Mouse (Mus musculus): ENCODE measurements around the gene Arvcf. TPM values are rescaled to one million over a fixed set of nuclear protein-coding genes. Genes with fewer than 3 reads are reported as not detected.

Arvcf gene
- total and polyA plus RNA-seq, 3 experiments = 9.1 to 14.5 TPM; not detected in 1

Other genes with a start within 250 kb of the Arvcf start
- 0.10 TPM in 1 of 2 replicates, not detected in the other for gene Rtn4r, start 220.5 kb upstream of the Arvcf start, total RNA-seq (2012; rRNA removed)
- gene Rtn4r, start 220.5 kb upstream of the Arvcf start, polyA plus RNA-seq (2012; ENCODE audit: insufficient read depth in 1 of 2, insufficient read length in 2 of 2, low read depth in 1 of 2, low replicate concordance in 2 of 2, missing spikeins in 1 of 2) = under 1 TPM in 1 of 2 experiments, not detected in 1; 0.04 TPM
- gene Ccdc188, start 130.3 kb upstream of the Arvcf start, total RNA-seq (2012; rRNA removed) = not detected in 2 replicates
- not detected for gene Ccdc188, start 130.3 kb upstream of the Arvcf start, polyA plus RNA-seq (2012; ENCODE audit: insufficient read depth in 1 of 2, insufficient read length in 2 of 2, low read depth in 1 of 2, low replicate concordance in 2 of 2, missing spikeins in 1 of 2)
- 9.1 and 9.6 TPM in 2 replicates for gene Zdhhc8, start 113.0 kb upstream of the Arvcf start, total RNA-seq (2012; rRNA removed)
- 10 to 100 TPM in 1 of 2 experiments, not detected in 1; 33.2 TPM for gene Zdhhc8, start 113.0 kb upstream of the Arvcf start, polyA plus RNA-seq (2012; ENCODE audit: insufficient read depth in 1 of 2, insufficient read length in 2 of 2, low read depth in 1 of 2, low replicate concordance in 2 of 2, missing spikeins in 1 of 2)
- gene Trmt2a, start 99.5 kb upstream of the Arvcf start, total RNA-seq (2012; rRNA removed) = 132 and 178 TPM in 2 replicates
- gene Trmt2a, start 99.5 kb upstream of the Arvcf start, polyA plus RNA-seq (2012; ENCODE audit: insufficient read depth in 1 of 2, insufficient read length in 2 of 2, low read depth in 1 of 2, low replicate concordance in 2 of 2, missing spikeins in 1 of 2) = 100 to 1,000 TPM in 1 of 2 experiments, not detected in 1; 185 TPM
- gene Ranbp1, start 99.5 kb upstream of the Arvcf start, total RNA-seq (2012; rRNA removed) = 420 and 440 TPM in 2 replicates
- 100 to 1,000 TPM; 162 to 681 TPM for gene Ranbp1, start 99.5 kb upstream of the Arvcf start, polyA plus RNA-seq (2012; ENCODE audit: insufficient read depth in 1 of 2, insufficient read length in 2 of 2, low read depth in 1 of 2, low replicate concordance in 2 of 2, missing spikeins in 1 of 2)
- gene Gm49776, start 89.9 kb upstream of the Arvcf start, total RNA-seq (2012; rRNA removed) = 0.77 and 0.85 TPM in 2 replicates
- 10 to 100 TPM in 1 of 2 experiments, not detected in 1; 32.7 TPM for gene Gm49776, start 89.9 kb upstream of the Arvcf start, polyA plus RNA-seq (2012; ENCODE audit: insufficient read depth in 1 of 2, insufficient read length in 2 of 2, low read depth in 1 of 2, low replicate concordance in 2 of 2, missing spikeins in 1 of 2)
- gene Dgcr8, start 58.9 kb upstream of the Arvcf start, total RNA-seq (2012; rRNA removed) = 40.3 and 40.6 TPM in 2 replicates
- gene Dgcr8, start 58.9 kb upstream of the Arvcf start, polyA plus RNA-seq (2012; ENCODE audit: insufficient read depth in 1 of 2, insufficient read length in 2 of 2, low read depth in 1 of 2, low replicate concordance in 2 of 2, missing spikeins in 1 of 2) = 10 to 100 TPM in 1 of 2 experiments, not detected in 1; 39.6 TPM
- gene Tango2, start 79 bp upstream of the Arvcf start, total RNA-seq (2012; rRNA removed) = 38.0 and 55.9 TPM in 2 replicates
- 10 to 100 TPM in 1 of 2 experiments, not detected in 1; 98.3 TPM for gene Tango2, start 79 bp upstream of the Arvcf start, polyA plus RNA-seq (2012; ENCODE audit: insufficient read depth in 1 of 2, insufficient read length in 2 of 2, low read depth in 1 of 2, low replicate concordance in 2 of 2, missing spikeins in 1 of 2)
- gene Txnrd2, start 78.2 kb downstream of the Arvcf start, total RNA-seq (2012; rRNA removed) = 25.7 and 31.2 TPM in 2 replicates
- gene Txnrd2, start 78.2 kb downstream of the Arvcf start, polyA plus RNA-seq (2012; ENCODE audit: insufficient read depth in 1 of 2, insufficient read length in 2 of 2, low read depth in 1 of 2, low replicate concordance in 2 of 2, missing spikeins in 1 of 2) = 10 to 100 TPM in 1 of 2 experiments, not detected in 1; 46.8 TPM
- 48.8 and 62.5 TPM in 2 replicates for gene Comt, start 78.7 kb downstream of the Arvcf start, total RNA-seq (2012; rRNA removed)
- 10 to 100 TPM in 1 of 2 experiments, not detected in 1; 71.8 TPM for gene Comt, start 78.7 kb downstream of the Arvcf start, polyA plus RNA-seq (2012; ENCODE audit: insufficient read depth in 1 of 2, insufficient read length in 2 of 2, low read depth in 1 of 2, low replicate concordance in 2 of 2, missing spikeins in 1 of 2)
- gene Gnb1l, start 150.5 kb downstream of the Arvcf start, total RNA-seq (2012; rRNA removed) = 31.4 and 37.9 TPM in 2 replicates
- 10 to 100 TPM in 1 of 2 experiments, not detected in 1; 47.8 TPM for gene Gnb1l, start 150.5 kb downstream of the Arvcf start, polyA plus RNA-seq (2012; ENCODE audit: insufficient read depth in 1 of 2, insufficient read length in 2 of 2, low read depth in 1 of 2, low replicate concordance in 2 of 2, missing spikeins in 1 of 2)
- 5.5 and 5.9 TPM in 2 replicates for gene Rtl10, start 150.7 kb downstream of the Arvcf start, total RNA-seq (2012; rRNA removed)
- gene Rtl10, start 150.7 kb downstream of the Arvcf start, polyA plus RNA-seq (2012; ENCODE audit: insufficient read depth in 1 of 2, insufficient read length in 2 of 2, low read depth in 1 of 2, low replicate concordance in 2 of 2, missing spikeins in 1 of 2) = 10 to 100 TPM in 1 of 2 experiments, not detected in 1; 13.3 TPM
- gene Tbx1, start 242.5 kb downstream of the Arvcf start, total RNA-seq (2012; rRNA removed) = not detected in 2 replicates
- gene Tbx1, start 242.5 kb downstream of the Arvcf start, polyA plus RNA-seq (2012; ENCODE audit: insufficient read depth in 1 of 2, insufficient read length in 2 of 2, low read depth in 1 of 2, low replicate concordance in 2 of 2, missing spikeins in 1 of 2) = not detected

All from MEL (cell line).